Mouse (Mus musculus) hindbrain, embryonic 11.5 days (tissue): ENCODE data around the gene Mettl6. TPM values are rescaled to one million over a fixed set of nuclear protein-coding genes. Genes with fewer than 3 reads are reported as not detected.

Experiments
- ATAC-seq: fragments of 200-750 bp; cut with Nextera tagmentation; 2 replicates; pipeline ENCODE4 v1.8.0; 2017; ENCODE audit warnings: mild to moderate bottlenecking, moderate TSS enrichment, moderate library complexity; ENCODE audit not compliant: low FRiP score
- DNase-seq: peaks from one replicate; pipeline ENCODE4 v3.0.0-alpha.2; 2015; ENCODE audit warnings: low spot score
- H3K27ac ChIP-seq: fragments of 300-500 bp; sonication (generic); 2 replicates; pipeline ENCODE4 v1.5.1; 2014; ENCODE audit warnings: mild to moderate bottlenecking, low read depth, low read length
- H3K27me3 ChIP-seq: fragments of 300-500 bp; sonication (generic); 2 replicates; pipeline ENCODE4 v1.6.1; 2014; ENCODE audit warnings: mild to moderate bottlenecking, low read length, moderate library complexity, mixed read lengths; ENCODE audit not compliant: control insufficient read depth, insufficient read depth
- H3K36me3 ChIP-seq: fragments of 300-500 bp; sonication (generic); 2 replicates; pipeline ENCODE4 v1.6.1; 2014; ENCODE audit warnings: mild to moderate bottlenecking, low read length, moderate library complexity, mixed read lengths; ENCODE audit not compliant: control insufficient read depth, insufficient read depth
- H3K4me1 ChIP-seq: fragments of 300-500 bp; sonication (generic); replicated peaks from 2 replicates; pipeline ENCODE4 v1.6.1; 2014; ENCODE audit warnings: low read length, mixed read lengths; ENCODE audit not compliant: control insufficient read depth, insufficient read depth
- H3K4me2 ChIP-seq: fragments of 300-500 bp; sonication (generic); replicated peaks from 2 replicates; pipeline ENCODE4 v1.6.1; 2014; ENCODE audit warnings: mild to moderate bottlenecking, low read depth, low read length
- H3K4me3 ChIP-seq: fragments of 300-500 bp; sonication (generic); 2 replicates; pipeline ENCODE4 v1.5.1; 2014; ENCODE audit warnings: low read depth, low read length
- H3K9ac ChIP-seq: fragments of 300-500 bp; sonication (generic); 2 replicates; pipeline ENCODE4 v1.6.1; 2014; ENCODE audit warnings: low read depth, low read length
- H3K9me3 ChIP-seq: fragments of 300-500 bp; sonication (generic); 2 replicates; pipeline ENCODE4 v1.6.1; 2016; ENCODE audit warnings: low read length; ENCODE audit not compliant: control insufficient read depth
- WGBS: fragments of 180-500 bp; shearing (Covaris S2); extraction: QIAGEN DNeasy Blood & Tissue Kit; methylation state at CpG from one replicate; pipeline ENCODE4 v1.1.7; 2014; 5-methylcytosine and 5-hydroxymethylcytosine counted together
- polyA plus RNA-seq: library from polyadenylated mRNA; unstranded; fragments of >200 nt; fragmentation: Nextera tagmentation; extraction: Ambion mirVana; gene quantifications from 2 replicates; pipeline ENCODE4 v1.2.1, GENCODE M21; 2014

The Mettl6 gene
- polyA plus RNA-seq, 1 experiment from 2014 or later = 86.9 TPM

- Histone ChIP-seq H3K4me2 (no peak overlapping the region), H3K4me3 (no peak overlapping the region)
- ATAC-seq = no peak
Observed at GRCm38 (mm10) chr14:31433126-31433525, 61.7 kb downstream of the Mettl6 start.

GRCm38 (mm10) chr14:31432424-31432823 lies 62.4 kb downstream of the Mettl6 start:
- Histone ChIP-seq H3K27me3 (no peaks in the 10 kb centered on the region), H3K36me3 (no peaks in the 10 kb centered on the region), H3K4me1 (no peaks in the 10 kb centered on the region; the same call in 1 of the 2 replicates), H3K27ac (no peak overlapping the region), H3K9ac (no peak overlapping the region), H3K4me3 (no peak overlapping the region), H3K9me3 (no peaks in the 10 kb centered on the region), H3K4me2 (no peak overlapping the region)
- WGBS = 65% methylated on average over 4 of the region's 4 CpGs
- ATAC-seq (no peak), DNase-seq (no peak)

More at GRCm38 (mm10) chr14:31433126-31433525, 61.7 kb downstream of the Mettl6 start:
- no peaks in the 10 kb centered on the region for H3K36me3 ChIP-seq
- DNase-seq = no peak
- H3K27ac ChIP-seq = no peak overlapping the region
- 72% methylated on average over 5 of the region's 5 CpGs for WGBS
- H3K4me1 ChIP-seq = no peaks in the 10 kb centered on the region; the same call in 1 of the 2 replicates
- H3K9me3 ChIP-seq = no peaks in the 10 kb centered on the region
- H3K9ac ChIP-seq = no peak overlapping the region
- no peaks in the 10 kb centered on the region for H3K27me3 ChIP-seq

- Histone ChIP-seq H3K27me3 (no peaks in the 10 kb centered on the region), H3K9me3 (no peaks in the 10 kb centered on the region), H3K36me3 (no peaks in the 10 kb centered on the region), H3K27ac (no peak overlapping the region), H3K4me1 (no peaks in the 10 kb centered on the region; the same call in 1 of the 2 replicates), H3K9ac (no peak overlapping the region), H3K4me2 (no peak overlapping the region), H3K4me3 (no peak overlapping the region)
- 86% methylated on average over 3 of the region's 3 CpGs for WGBS
- DNase-seq = no peak
- no peak for ATAC-seq
Observed at GRCm38 (mm10) chr14:31431789-31432330, 63.0 kb downstream of the Mettl6 start.

GRCm38 (mm10) chr14:31429004-31429395 lies 65.8 kb downstream of the Mettl6 start:
- ATAC-seq = no peak
- H3K9me3 ChIP-seq = no peaks in the 10 kb centered on the region
- no peak overlapping the region for H3K27ac ChIP-seq
- DNase-seq = no peak
- H3K9ac ChIP-seq = no peak overlapping the region
- peaks cover under 1% of the 10 kb centered on the region; the same call in 1 of the 2 replicates for H3K4me1 ChIP-seq
- H3K36me3 ChIP-seq = no peaks in the 10 kb centered on the region
- H3K4me2 ChIP-seq = no peak overlapping the region
- H3K4me3 ChIP-seq = no peak overlapping the region
- H3K27me3 ChIP-seq = no peaks in the 10 kb centered on the region
- 73% methylated on average over 5 of the region's 5 CpGs for WGBS

GRCm38 (mm10) chr14:31428211-31429003 lies 66.4 kb downstream of the Mettl6 start:
- no peak overlapping the region for H3K4me3 ChIP-seq
- ATAC-seq = no peak

More at GRCm38 (mm10) chr14:31428211-31429003, 66.4 kb downstream of the Mettl6 start:
- H3K4me2 ChIP-seq = no peak overlapping the region
- H3K27me3 ChIP-seq = no peaks in the 10 kb centered on the region
- H3K27ac ChIP-seq = no peak overlapping the region
- no peaks in the 10 kb centered on the region for H3K36me3 ChIP-seq
- 0 out of 2 replicates have a peak, but pooled peaks cover 3% of the 10 kb centered on the region for H3K4me1 ChIP-seq
- 80% methylated on average over 15 of the region's 15 CpGs for WGBS
- no peak overlapping the region for H3K9ac ChIP-seq
- no peaks in the 10 kb centered on the region for H3K9me3 ChIP-seq
- no peak for DNase-seq

Other genes with a start within 250 kb of the Mettl6 start
- 13.9 and 14.0 TPM in 2 replicates for gene Phf7, start 243.7 kb downstream of the Mettl6 start, polyA plus RNA-seq
- gene Bap1, start 243.6 kb downstream of the Mettl6 start, polyA plus RNA-seq = 78.7 and 93.1 TPM in 2 replicates
- 5.9 and 6.1 TPM in 2 replicates for gene Dnah1, start 171.1 kb downstream of the Mettl6 start, polyA plus RNA-seq
- gene Capn7, start 158.4 kb downstream of the Mettl6 start, polyA plus RNA-seq = 45.2 and 46.3 TPM in 2 replicates
- 13.6 and 17.3 TPM in 2 replicates for gene Sh3bp5, start 59.0 kb downstream of the Mettl6 start, polyA plus RNA-seq
- 15.9 and 17.0 TPM in 2 replicates for gene Eaf1, start 641 bp downstream of the Mettl6 start, polyA plus RNA-seq
- gene Colq, start 96.3 kb upstream of the Mettl6 start, polyA plus RNA-seq = 0.27 TPM in 1 of 2 replicates, not detected in the other
- 0.42 and 1.1 TPM in 2 replicates for gene Gm49387, start 145.8 kb upstream of the Mettl6 start, polyA plus RNA-seq
- gene Btd, start 146.0 kb upstream of the Mettl6 start, polyA plus RNA-seq = 17.5 and 18.4 TPM in 2 replicates
- 9.4 and 12.3 TPM in 2 replicates for gene Hacl1, start 146.2 kb upstream of the Mettl6 start, polyA plus RNA-seq